Mouse (Mus musculus) left cerebral cortex, adult 8-10 months (tissue): ENCODE data around the gene Gm3755. TPM values are rescaled to one million over a fixed set of nuclear protein-coding genes. Genes with fewer than 3 reads are reported as not detected.
"Not testable (repeated sequence)": the region's sequence is repeated elsewhere in the genome, so short reads cannot be mapped to it uniquely, and the experiment has no call there.

Source experiments
- DNase-seq, 2 experiments: peaks; one replicate each; pipeline ENCODE4 v3.0.0; 2022; ENCODE audit warnings: low spot score in 2 of 2
- total RNA-seq, 4 experiments: library from RNA; stranded (reverse); gene quantifications; 2 replicates each; pipeline ENCODE4 v1.2.4; 2022

Gm3755 gene
- not detected for total RNA-seq

DNA sequence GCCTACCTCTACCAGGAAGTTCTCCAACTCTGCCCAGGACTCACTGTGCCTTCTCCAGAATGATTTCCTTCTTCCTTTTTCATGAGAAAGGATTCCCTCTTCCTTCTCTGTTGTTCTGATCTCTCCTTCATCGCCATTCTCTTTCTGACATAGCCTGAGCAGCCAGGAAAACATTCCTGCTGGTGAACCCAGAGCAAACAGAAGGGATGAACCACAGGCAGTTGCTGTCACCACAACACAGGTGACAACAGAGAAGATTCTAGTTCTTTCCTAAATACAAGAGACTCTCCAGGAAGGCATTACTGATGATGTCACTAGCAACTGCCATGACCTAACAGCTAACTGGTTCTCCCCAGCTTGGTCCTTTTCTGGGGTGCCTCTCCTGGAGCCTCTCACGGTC is at the start of gene Gm3755:
TSS of gene Gm3755 (minus strand) at position 101 of the 400 bp plus-strand sequence.
- DNase-seq: not testable (repeated sequence)

DNA sequence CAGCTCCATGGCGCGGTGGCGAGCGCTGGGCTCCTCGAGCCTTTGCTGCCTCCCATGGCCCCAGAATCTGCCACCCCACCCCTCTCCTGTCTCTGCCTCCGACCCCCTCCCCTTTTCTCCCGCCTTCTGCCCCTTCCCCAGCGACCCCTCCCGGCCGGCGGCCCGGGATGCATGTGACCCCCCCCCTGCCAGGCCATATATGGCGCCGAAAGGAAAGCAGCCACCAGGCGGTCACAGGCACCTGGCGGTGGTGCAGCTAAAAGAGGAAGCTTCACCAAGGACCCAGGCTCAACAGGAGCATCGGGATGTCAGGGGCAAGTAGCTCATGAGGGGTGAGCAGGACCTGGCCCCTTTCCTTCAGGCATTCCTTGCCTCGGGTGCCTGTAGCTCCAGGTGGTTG is 38.0 kb upstream of the Gm3755 start:
- not testable (repeated sequence) for DNase-seq

DNA sequence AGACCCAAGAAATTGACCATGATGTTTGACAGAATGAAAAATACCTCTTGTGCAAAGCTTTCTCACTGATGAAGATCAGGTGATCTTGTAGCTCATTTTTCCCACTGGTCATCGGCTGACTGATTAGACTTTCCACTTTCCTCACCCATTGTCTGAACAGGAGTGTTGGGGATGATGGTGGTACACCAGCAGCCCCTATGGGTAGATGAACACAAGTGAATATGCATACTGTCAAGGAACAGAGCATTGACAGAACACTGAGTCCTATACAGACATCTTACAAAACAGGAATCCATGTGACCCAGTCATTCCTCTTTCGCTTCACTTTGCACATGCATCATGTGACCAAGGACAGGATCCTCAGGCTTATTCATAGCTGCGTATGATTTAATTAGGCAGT is 32.9 kb upstream of the Gm3755 start, which contains the start of gene Gm3752:
TSS of gene Gm3752 (minus strand) at position 101 of the 400 bp plus-strand sequence.
- DNase-seq: not testable (repeated sequence)

DNA sequence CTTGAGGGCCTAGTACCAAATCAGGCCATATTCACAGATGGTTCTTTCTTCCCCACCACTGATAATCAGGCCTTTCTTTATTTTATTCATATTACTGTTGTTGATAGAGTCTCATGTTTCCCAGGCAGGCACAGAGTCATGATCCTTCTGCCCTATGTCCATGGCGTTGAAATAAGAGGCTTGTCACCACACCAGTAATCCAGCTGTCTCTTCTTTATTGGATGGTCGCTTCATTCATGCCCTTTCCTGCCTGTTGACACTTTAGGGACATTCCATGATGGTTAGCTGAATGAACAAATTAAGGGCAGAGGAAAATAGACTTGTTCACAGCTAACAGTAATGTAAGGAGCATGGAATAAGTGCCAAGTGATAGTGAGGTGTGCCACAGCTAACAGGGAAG is 28.2 kb downstream of the Gm3755 start:
- DNase-seq: not testable (repeated sequence)

Other genes with a start within 250 kb of the Gm3755 start
- not detected for gene Gm3727, start 186.2 kb downstream of the Gm3755 start, total RNA-seq
- under 1 TPM; 0.66 to 0.98 (median 0.78) TPM for gene Gm3739, start 135.9 kb downstream of the Gm3755 start, total RNA-seq
- gene Gm5797, start 118.5 kb downstream of the Gm3755 start, total RNA-seq: not detected
- gene Gm8374, start 85.8 kb downstream of the Gm3755 start, total RNA-seq: not detected
- 1 to 10 TPM in 1 of 4 experiments, not detected in 3; 1.1 TPM for gene Gm3752, start 32.8 kb upstream of the Gm3755 start, total RNA-seq
- gene Gm3558, start 117.6 kb upstream of the Gm3755 start, total RNA-seq: 1 to 10 TPM; 3.4 to 5.9 (median 5.4) TPM
- gene Gm10338, start 144.7 kb upstream of the Gm3755 start, total RNA-seq: not detected
- not detected for gene Gm10128, start 193.1 kb upstream of the Gm3755 start, total RNA-seq